Mouse (Mus musculus) cerebellum, adult 18-20 months (tissue): ENCODE measurements around the gene Slc25a11.
A peak's percentile ranks its signal among the peaks of the same experiment; 100 is the strongest.

Experiments
- DNase-seq, 2 experiments: peaks; one replicate each; pipeline ENCODE4 v3.0.0; 2021

Slc25a11 gene

DNA sequence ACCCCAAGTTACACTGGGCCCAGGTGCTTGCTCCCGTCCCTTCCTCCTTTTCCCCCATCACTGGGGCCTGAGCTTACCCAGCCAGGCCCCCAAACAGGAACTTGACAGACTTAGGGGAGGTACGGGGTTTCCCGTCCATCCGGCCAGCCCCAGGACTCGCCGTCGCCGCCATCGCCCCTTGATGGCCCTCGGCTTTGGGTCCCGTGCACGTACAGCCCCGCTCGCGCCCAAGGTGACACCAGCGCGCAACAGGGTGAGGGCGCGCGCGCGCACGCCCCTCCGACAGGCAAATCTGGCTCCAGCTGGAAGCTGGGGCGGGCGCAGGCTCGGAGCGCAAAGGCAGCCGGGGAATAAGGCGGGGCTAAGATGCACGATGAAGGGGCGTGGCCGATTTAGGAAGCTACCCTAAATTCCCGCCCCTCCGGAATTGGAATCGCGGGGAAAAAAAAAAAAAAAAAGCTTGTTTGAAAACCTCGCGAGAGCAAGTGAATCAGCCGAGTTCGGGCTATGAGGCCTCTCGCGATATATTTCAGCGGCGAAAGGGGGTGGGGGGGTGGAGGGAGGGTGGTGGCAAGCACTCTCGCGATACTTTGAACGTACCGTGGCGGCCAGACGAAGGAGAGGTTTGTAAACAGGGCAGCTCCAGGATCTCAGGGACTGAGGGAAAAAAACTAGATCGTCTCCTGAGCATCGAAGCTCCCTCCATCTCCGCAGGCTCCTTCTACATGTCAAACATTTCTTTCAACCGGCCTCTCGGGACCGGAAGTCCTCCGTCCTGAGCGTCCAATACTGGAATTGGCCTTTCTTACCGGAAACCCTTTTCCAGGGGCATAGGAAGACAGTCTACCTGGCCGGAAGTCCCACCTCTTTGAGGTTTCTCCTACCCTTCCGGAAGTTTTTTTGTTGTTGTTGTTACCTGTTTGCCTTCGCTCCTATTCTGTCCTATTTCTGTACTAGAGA, at the start of gene Slc25a11, which contains the start of gene Rnf167:
TSS of gene Slc25a11 (minus strand) at position 789 of the 960 bp plus-strand sequence.
TSS of gene Rnf167 (plus strand) at position 545 of the 960 bp plus-strand sequence.
- DNase-seq, result peak; percentile 96 to 98

DNA sequence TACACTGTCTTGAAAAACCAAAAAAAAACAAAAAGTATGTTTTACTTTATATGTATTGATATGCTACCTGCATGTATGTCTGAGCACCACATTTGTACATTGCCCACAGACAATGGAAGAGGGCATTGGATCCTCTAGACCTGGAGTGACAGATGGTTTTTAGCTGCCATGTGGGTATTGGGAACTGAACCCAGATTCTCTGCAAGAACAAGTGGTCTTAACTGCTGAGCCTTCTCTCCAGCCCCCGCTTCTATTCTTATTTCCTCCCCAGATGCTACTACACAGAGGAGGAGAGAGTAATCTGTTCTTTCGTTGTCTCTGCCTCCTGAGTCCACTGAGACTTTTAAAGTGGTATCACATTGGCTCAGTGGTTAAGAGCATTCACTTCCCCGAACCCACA, 46.2 kb upstream of the Slc25a11 start:
- DNase-seq, result no peak

DNA sequence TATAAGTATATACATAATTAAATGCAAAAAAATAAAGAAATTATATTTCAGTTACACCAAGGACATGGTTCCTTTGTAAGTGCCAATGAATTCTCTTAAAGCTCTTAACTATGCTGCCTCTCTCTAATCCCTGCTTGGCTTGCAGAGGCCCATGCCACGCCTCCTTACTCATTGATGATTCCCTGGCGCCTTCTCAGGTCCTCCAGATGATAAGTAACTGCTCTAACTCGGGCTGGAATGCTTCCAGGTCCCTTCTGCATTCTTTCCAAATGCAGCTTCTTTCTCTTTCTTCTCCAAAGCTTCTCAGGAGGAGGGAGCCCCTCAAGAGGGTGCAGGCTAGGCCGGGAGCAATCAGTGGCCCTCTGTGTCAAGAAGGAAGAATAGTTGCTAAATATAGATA, 42.3 kb upstream of the Slc25a11 start:
- no peak for DNase-seq

DNA sequence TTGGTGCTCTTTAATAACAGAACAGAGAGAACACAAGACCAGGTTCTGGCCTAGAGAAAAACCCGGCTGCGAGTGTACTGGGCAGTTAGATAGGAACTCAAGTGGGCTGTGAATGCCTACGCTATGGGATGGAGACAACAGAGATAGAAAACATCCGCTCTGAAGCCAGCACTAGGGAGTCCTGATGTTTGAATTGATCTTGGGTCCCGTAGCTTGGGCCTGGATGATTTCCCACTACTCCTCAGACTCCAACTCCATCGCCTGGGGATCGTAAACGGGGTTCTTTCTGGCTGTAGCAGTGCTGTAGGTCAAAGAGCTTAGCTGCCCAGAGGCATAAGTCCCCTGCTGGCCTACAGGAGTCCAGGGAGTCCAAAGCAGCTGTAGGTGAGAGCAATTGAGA, 41.1 kb upstream of the Slc25a11 start:
- no peak for DNase-seq

DNA sequence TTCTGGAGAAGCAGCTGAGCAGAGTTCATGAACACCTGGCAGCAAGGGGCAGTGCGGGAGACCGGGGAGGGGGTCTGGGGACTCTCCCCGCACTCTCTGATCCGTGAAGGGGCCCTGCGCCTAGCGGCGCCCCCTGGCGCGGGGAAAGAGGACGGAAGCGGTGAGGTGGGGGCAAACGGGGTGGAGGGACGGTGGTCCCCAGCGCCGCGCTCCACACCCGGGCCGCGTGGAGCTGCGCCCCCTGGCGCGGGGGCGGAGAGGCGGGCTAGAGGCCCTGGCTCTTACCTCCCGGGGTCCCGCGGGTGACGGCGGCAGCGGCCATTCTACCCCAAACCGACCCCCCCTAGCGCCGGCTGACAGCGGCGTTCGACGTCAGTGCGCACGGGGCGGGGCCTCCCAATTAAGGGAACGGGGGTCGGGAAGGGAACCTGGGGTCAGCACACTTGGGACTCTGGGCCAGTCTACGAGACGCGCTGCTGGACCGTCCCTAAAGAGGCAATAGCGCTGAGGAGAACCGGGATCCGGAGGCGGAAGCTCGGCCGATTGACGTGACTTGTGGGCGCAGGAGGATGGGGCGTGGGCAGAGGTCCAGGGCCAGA, 40.4 kb upstream of the Slc25a11 start, which contains the start of gene Camta2:
TSS of gene Camta2 (minus strand) at position 505 of the 599 bp plus-strand sequence.
- DNase-seq, result peak; percentile 90 to 91

DNA sequence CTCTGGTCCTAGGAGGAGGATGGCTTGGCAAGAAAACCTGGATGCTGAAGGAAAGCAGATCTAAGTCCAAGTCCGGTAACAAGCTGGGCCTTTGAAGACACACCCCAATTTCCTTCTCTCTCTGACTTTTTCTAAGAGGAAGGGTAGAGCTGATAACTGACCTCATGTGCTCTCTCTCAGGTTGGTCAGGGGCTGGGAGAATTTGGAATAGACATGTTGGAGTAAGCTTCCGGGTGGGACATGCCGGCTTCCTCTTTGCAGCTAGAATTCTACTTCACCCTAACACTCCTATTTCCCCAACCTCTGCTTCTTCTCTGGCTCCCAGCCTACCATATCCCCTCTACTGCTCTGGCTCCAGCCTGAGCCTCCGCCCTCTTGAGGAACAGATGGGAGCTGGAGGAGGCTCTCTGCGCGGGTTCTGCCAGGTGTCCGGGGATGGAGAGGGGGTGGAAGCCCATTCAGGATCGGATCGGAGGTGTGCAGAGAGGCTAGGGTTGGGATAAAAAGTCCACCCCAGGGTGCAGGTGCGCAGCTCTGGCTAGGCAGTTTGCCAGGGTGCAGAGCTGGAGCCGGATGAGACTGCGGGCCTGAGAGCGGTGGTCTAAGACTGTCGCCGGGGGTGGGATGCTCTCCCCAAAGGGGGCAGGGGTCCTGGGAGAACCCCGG, 39.8 kb upstream of the Slc25a11 start:
- DNase-seq, result peak; percentile 71 to 78

DNA sequence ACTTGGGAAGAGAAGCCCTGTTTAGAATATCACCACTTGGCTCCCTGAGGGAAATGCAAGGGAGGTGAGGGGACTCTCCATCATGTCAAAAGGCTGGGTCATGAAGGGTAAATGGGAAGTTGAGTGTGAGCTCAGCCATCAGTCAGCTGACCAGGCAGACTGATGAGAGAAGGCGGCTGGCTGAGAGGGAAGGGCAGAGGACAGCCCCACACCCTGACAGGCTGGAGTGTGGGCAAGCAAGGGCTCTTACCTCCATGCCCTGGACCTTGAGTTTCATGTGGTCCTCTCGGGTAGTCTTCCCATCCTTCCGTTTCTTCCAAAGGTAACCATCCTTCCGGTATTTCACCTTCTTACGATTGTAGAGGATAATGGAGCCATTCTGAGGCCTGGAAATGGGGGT, 36.4 kb upstream of the Slc25a11 start:
- no peak for DNase-seq

DNA sequence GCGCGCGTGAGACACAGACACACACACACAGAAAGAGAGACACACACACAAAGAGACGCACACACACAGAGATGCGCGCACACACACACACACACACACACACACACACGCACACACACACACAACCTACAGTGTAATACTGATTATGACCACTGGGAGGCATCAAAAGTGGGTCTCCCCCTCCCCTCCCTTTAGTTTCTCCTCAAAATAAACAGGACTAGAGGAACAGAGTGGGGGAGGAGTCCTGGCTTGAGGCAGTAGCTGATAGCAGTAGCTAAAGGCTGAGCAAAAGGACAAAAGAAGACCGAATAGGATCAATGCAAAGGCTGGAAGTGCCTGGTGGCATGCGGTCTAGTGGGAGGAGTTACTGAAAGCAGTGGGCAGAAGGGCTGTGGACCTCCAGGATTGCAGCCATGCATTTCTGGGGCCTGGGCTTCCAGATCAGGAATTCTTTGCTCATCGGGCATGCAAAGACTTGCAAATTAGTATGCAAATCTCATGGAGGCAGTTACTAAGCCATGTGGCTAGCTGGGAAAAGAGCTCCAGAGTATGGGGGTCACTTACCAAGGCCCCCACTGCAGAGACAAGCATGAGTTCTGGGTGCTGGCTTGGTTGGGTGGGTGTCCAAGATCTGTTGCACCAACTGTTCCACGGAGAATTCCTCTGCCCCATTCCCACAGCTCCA, 34.8 kb upstream of the Slc25a11 start:
- DNase-seq, result no peak

DNA sequence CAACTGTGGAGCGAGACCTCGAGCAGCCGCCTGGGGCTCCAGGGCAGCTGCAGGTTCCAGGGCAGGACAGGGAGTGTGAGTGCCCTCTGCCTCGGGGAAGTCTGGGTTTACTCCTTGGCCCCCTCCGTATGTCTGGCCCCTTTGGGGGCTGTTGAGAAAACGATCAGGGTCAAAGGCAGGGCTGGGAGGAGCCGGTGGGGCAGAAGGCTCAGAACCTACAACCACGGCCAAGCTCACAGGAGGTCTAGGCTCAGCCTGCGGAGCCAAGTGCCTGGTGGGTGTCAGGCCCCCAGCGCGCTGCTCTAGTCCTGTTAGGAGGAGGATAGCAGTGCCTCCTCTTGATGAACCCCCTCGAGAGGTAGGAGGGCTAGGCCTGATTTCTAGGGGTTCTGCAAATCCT, 33.9 kb upstream of the Slc25a11 start:
- DNase-seq, result no peak

DNA sequence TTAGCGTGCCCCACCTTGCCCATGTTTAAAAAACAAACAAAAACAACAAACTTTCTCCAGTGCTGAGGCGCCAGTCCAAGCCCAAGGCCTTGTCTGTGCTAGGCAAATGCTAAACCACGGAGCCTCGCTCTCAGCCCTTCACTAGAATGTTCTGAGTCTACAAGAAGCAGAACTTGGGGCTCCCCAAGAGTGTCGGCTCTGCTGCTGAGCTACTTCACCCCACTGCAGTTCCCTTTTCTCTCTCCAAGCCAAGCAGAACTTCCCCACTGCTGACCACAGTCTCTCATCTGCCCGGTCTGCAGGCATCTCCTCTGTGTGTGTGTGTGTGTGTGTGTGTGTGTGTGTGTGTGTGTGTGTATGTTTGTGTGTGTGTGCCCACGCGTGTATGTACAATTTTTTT, 32.6 kb upstream of the Slc25a11 start:
- DNase-seq, result no peak

DNA sequence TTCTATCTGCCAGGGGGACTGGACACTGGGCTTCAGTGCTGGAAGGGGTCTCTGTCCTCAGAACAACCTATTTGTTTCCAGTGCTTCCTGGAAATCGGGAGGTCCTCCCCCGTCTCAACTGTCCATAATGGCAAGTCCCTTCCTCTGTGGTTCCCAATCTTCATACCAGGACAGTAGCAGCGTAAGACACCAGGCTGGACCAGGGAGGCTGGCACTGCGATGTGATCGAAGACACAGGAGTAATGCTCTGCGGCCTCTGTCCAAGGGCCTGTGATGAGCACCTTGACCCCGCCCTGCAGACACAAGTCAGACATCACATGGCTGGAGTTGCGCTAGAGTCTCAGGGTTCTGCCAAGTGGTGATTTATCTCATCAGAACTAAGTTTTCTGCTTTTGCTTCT, 32.1 kb upstream of the Slc25a11 start:
- DNase-seq, result no peak

DNA sequence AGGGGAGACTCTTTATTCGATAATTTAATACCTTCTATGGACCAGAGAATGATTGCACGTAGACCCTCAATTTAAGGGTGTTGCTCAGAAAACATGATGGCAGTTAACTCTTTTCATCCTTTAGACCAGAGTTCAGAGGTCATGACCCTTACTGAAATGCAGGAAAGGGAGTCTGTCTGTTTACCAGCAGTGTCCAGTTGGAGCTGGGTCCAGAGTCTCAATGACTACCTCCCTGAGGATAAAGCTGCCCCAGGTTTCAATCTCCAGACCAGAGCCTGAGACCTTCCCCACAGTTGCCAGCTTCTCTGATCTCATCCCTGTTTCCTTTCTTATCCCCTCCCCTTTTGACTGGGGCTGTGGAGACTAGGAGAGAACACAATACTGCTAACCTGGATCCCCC, 31.3 kb upstream of the Slc25a11 start:
- no peak for DNase-seq

DNA sequence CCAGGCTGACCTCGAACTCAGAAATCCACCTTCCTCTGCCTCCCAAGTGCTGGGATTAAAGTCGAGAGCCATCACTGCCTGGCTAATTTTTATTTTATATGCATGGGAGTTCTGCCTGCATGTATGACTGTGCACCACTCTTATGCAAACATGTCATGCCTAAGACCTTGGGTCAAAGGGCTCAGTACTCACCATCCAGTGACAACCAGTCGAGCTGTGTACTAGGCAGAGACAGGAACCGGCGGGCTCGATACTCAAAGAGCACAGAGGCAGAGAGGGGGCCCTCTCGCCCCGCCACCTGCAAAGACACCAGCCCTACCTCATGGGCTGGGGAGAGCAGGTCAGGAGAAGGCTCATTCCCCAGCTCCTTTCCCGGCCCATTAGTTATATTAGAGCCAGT, 30.8 kb upstream of the Slc25a11 start:
- no peak for DNase-seq

DNA sequence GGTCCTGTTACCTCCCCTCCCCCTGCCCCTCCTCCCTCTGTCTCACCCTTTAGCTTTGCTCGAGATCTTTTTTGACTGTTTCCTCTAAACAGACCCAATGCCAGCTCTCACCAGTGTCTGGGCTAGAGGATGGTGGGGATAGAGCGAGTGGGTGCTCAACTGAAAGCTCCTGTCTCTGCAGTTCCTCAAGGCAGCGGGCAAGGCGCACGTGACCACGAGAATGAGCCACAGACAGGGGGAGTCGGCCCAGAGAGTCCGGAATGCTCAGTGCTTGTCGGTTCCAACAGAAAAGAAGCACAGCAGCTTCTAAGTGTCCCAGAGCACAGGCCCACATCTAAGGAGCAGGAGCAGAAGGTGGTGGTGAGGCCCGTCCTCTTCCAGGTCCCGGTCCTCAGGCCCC, 27.2 kb upstream of the Slc25a11 start:
- DNase-seq, result no peak

DNA sequence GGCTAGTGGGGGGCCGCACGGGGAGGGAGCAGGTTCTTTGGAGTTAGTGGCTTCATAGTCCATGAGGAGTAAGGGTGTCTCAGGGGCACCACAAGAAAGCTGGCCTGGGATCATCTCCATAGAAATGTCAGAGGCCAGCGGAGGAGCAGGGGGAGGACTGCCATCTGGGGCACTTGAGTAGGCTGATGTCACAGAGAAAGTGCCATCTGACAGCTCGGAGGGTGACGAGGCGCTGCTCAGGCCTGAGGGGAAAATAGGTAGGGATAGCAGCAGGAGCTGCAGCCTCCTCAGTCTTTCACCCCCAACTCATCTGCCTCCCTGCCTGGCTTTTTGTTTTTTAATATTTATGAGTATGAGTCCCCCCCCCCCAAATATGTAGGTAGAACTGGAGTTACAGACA, 26.7 kb upstream of the Slc25a11 start:
- DNase-seq, result no peak

DNA sequence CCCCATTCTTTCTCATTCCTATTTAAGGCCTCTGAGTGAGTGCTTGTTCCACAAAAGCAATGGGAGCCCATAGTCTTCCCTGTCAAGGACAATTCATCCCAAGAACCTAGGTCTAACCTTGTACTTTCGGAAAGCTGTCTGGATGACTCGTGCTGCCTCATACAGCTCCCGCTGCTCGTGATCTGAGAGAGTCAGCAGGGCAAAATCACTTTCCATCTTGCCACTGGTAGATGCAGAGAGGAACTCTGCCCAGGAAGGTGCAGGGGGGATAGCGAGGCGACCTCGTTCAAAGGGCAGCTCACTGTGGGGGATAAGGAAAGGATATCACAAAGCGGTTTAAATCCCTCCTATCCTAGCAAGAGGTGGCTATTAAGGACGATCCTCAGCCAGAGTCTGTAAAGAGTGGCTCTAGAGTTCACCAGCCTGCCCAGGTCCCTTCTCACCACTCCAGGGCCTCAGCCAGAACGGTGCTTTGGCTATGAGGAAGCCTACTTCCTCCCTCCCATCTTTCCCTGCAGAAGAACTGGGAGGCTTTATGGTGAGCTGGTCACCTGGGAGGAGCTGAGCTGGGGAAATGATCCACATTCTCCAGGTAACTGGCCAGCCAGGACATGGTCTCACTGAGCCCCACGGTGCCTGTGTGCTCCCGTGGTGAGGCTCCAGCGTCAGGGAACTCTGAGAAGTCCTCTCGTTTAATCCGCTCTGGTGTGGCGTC, 24.2 kb upstream of the Slc25a11 start:
- no peak for DNase-seq

DNA sequence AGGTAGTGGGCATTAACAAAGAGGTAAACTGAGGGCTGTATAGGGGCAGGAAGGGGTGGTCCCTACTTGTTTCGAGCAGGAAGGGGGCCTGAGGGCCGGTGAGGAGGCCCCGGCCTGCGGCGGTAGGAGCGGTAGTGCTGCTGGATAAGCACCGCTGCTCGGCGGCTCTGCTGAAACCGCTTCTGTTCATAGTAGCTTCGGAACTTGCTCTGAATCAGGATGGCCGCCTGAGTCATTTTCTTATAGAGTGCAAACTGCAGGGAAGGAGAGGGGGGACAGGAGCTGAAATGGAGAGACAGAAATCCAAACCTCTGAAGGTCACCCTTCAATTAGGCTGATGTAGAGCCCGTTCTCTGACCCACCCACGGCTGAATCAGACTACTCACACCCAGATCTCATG, 23.2 kb upstream of the Slc25a11 start:
- DNase-seq, result peak in 1 of 2 experiments; percentile 33

DNA sequence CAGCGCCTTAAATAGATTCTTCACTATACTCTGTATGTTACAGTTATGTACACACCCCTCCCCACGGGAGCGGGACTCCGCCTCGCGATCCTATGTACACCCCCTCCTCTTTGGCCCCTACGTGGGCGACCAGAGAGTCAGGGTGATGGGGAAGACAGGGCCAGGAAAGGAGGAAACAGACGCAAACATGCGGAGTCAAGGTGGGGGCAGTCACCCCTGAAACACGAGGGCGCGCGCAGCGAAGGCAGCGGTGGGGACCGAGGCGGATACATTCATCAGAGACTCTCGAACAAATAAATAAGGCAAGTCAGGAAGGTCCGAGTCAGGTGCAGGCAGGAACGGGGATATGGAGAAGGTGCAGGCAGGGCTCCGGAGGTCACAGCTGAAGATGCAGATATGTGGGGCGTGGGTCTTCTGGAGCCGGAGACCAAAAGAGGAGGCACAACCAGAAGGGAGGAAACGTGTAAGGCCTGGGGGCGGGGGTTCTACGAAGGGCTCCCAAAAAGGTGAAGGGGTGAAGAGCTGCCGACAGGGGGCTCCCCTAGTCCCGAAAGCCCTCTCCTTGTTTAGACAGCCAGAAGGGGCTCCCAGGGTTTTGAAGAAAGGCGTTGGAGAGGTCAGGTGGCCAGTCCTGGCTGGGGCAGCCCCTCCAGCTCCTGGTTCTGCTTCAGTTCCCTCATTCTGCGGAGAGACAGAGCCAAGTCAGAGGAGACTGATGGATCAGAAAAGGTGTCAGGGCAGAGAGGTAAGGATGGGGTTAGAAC, 22.5 kb upstream of the Slc25a11 start:
- peak; percentile 73 to 76 for DNase-seq

DNA sequence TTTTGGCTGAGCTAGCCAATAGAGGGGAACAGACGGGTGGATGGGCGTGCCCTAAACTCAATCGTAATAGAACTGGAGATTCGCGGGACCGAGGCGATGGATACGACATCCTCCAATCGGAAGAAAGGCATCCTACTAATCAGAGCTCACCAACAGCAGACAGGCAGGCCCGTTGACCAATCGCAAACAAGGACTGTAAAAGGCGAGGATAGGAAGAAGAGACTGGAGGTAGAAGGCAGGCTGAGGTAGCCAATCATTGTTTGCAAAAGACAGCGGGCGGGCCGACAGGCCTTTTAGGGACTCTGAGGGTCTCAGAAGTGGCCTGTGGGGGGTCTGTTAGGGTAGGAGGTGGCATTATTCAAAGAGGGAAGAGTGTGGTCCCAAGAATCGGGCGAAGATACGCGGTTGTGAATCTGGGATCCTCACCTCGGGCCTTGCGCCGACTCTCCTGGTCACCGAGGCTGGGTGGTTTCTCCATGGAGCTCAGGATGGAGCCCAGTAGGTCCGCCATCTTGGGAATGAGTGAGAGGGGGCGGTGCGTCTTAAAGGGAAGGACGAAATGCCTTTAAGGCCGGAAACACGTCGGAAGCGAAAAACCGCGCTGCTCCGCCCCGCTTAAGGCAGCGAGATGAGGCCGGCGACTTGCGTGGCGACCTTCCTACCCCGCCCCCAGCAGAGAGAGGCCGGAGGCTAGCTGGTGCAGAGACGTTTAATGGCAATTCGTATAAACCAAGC, 21.7 kb upstream of the Slc25a11 start, which contains the start of gene Spag7:
TSS of gene Spag7 (minus strand) at position 646 of the 735 bp plus-strand sequence.
- peak; percentile 94 to 100 for DNase-seq

DNA sequence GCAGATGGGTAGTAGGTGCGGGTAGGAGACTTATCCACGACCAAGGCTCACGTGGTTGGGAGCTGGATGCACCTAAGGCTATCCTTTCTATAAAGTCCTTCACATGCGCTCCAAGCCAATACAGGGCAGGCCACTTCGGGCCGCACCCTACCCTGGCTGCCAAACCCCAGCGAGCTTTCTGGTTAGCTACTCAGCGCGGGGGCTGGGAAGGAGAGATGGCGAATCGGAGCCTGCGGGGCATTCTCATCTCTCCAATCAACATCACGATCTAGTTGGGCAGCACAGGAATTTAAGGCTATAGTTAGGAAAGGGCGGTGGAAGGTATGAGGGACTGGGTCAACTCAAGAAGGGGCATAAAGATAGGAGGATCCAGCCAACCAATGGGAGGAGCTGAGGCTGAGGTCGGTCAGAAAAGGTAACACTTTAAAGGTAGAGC, 21.1 kb upstream of the Slc25a11 start:
- DNase-seq, result no peak
